Comparison of ENCODE assay signal across 8 mouse cellular contexts in the genomic region with DNA sequence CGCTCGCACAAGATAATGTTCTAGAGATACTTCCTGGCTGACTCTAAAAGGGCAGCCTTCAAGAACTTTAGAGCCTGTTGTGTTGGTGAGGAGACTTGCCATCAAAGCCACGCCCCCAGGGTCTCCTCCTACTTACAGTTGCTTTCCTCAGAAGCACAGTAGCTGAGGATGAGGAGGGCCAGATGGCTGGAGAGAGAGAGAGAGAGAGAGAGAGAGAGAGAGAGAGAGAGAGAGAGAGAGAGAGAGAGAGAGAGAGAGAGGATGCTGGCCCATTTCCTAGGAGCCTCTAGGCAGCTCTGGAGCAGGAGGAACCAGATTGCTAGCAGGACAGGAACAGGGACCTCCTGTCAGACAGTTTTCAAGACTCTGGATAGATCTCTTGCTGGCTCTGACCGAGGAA. TPM values are rescaled to one million over a fixed set of nuclear protein-coding genes. Genes with fewer than 3 reads are reported as not detected.
DNase-seq lines count a peak whose midpoint lies in the region; ATAC-seq and TF ChIP-seq lines count a peak whose summit lies in the region.

No protein-coding gene starts in this region.

- no peaks in the 10 kb centered on the region for H3K79me2 ChIP-seq in heart, adult 2 months (replicated peaks; ENCODE audit: control insufficient read depth, insufficient read depth, low read length)

- WGBS in heart, adult 2 months, result 35% methylated on average over 4 of the region's 4 CpGs
- WGBS in heart, embryonic 15.5 days, result 46% methylated on average over 4 of the region's 4 CpGs

- TF ChIP-seq EP300 in heart, adult 2 months (IDR thresholded peaks at IDR 0.05; ENCODE audit: insufficient read depth, low read depth, low read length), result no peak

- peak overlapping the region; percentile 88 for H3K4me2 ChIP-seq in heart, embryonic 15.5 days

- intact Hi-C loops in heart, adult 2 months (cut with DNase I), result no loop called here
- intact Hi-C loops in heart, postnatal 25 days (cut with DNase I), result no loop called here

- H3K4me1 ChIP-seq in heart, adult 2 months (ENCODE audit: control insufficient read depth, insufficient read depth, low read length), result peaks cover 38% of the 10 kb centered on the region
- H3K4me1 ChIP-seq in heart, embryonic 15.5 days (replicated peaks), result peaks cover 89% of the 10 kb centered on the region

- no peak for ATAC-seq in heart, embryonic 15.5 days (replicated peaks; ENCODE audit: insufficient number of reproducible peaks, insufficient read depth, low FRiP score, low read depth)

- TF ChIP-seq CTCF in heart, adult 2 months (IDR thresholded peaks at IDR 0.05), result no peak
- no peak for TF ChIP-seq CTCF in brain, embryonic 14.5 days (IDR thresholded peaks at IDR 0.05; ENCODE audit: borderline replicate concordance, extremely low read depth, insufficient read depth, insufficient read length)

- H3K9ac ChIP-seq in heart, adult 2 months (ENCODE audit: low read depth, low read length), result no peak overlapping the region
- H3K9ac ChIP-seq in heart, embryonic 15.5 days, result no peak overlapping the region

- peak; percentile 36 to 46 for DNase-seq in heart, adult 2 months
- no peak for DNase-seq in heart, postnatal 25 days (ENCODE audit: low spot score)
- DNase-seq in brain, embryonic 14.5 days (ENCODE audit: low read depth), result peak; percentile 65
- DNase-seq in lung, postnatal 14 days, result peak; percentile 58
- DNase-seq in ovary, postnatal 14 days (ENCODE audit: low spot score), result no peak
- no peak for DNase-seq in layer of hippocampus, adult 11-12 months (ENCODE audit: low spot score)
- no peak for DNase-seq in spleen, postnatal 4 days (ENCODE audit: low spot score in 2 of 2)

- H3K36me3 ChIP-seq in heart, adult 2 months (ENCODE audit: control insufficient read depth, insufficient read depth, low read length), result no peaks in the 10 kb centered on the region
- H3K36me3 ChIP-seq in heart, embryonic 15.5 days, result no peaks in the 10 kb centered on the region

- TF ChIP-seq POLR2A in heart, adult 2 months (IDR thresholded peaks at IDR 0.05; ENCODE audit: insufficient read depth, low read depth, low read length), result no peak
- no peak for TF ChIP-seq POLR2A in brain, embryonic 14.5 days (IDR thresholded peaks at IDR 0.05; ENCODE audit: borderline replicate concordance, extremely low read depth, insufficient read depth, insufficient read length, poor library complexity, severe bottlenecking)

- no peaks in the 10 kb centered on the region for H3K27me3 ChIP-seq in heart, adult 2 months (ENCODE audit: control insufficient read depth, insufficient read depth, low read length)
- no peaks in the 10 kb centered on the region for H3K27me3 ChIP-seq in heart, embryonic 15.5 days

- H3K4me3 ChIP-seq in heart, adult 2 months, result no peak overlapping the region
- no peak overlapping the region for H3K4me3 ChIP-seq in heart, embryonic 15.5 days

- peak overlapping the region; percentile 47; the same call in 1 of the 2 replicates for H3K27ac ChIP-seq in heart, adult 2 months
- peak overlapping the region; percentile 84 for H3K27ac ChIP-seq in heart, embryonic 15.5 days

- H3K9me3 ChIP-seq in heart, embryonic 15.5 days (replicated peaks), result no peaks in the 10 kb centered on the region

RNA-seq across cellular contexts. Expression of gene Ralgds, which starts 23.2 kb away (rescaled TPM):
- 10 to 100 TPM in 1 of 2 experiments, 1 to 10 TPM in 1; 9.7 to 12.2 TPM for total RNA-seq in heart, adult 2 months (2021)
- 19.5 and 24.8 TPM in 2 replicates for polyA plus RNA-seq in heart, adult 2 months (2012; rRNA removed)
- 10 to 100 TPM; 11.9 to 13.8 TPM for total RNA-seq in heart, postnatal 25 days (2021)
- 179 and 191 TPM in 2 replicates for polyA plus RNA-seq in brain, embryonic 14.5 days (2012; rRNA removed)
- polyA plus RNA-seq in heart, embryonic 15.5 days (2015; fragmentation: Nextera tagmentation; extraction: Ambion mirVana), result 17.5 and 24.6 TPM in 2 replicates

RNA-seq across cellular contexts. Expression of gene Cel, which starts 27.0 kb away (rescaled TPM):
- total RNA-seq in heart, adult 2 months (2021), result not detected
- not detected in 2 replicates for polyA plus RNA-seq in heart, adult 2 months (2012; rRNA removed)
- total RNA-seq in heart, postnatal 25 days (2021), result not detected
- polyA plus RNA-seq in brain, embryonic 14.5 days (2012; rRNA removed), result 0.10 and 0.14 TPM in 2 replicates
- 0.25 TPM in 1 of 2 replicates, not detected in the other for polyA plus RNA-seq in heart, embryonic 15.5 days (2015; fragmentation: Nextera tagmentation; extraction: Ambion mirVana)

RNA-seq across cellular contexts. Expression of gene Gm10134, which starts 30.3 kb away (rescaled TPM):
- 1 to 10 TPM; 1.0 to 1.7 TPM for total RNA-seq in heart, adult 2 months (2021)
- 0.47 TPM in 1 of 2 replicates, not detected in the other for polyA plus RNA-seq in heart, adult 2 months (2012; rRNA removed)
- 1 to 10 TPM in 1 of 2 experiments, not detected in 1; 1.4 TPM for total RNA-seq in heart, postnatal 25 days (2021)
- polyA plus RNA-seq in brain, embryonic 14.5 days (2012; rRNA removed), result 0.37 TPM in 1 of 2 replicates, not detected in the other
- polyA plus RNA-seq in heart, embryonic 15.5 days (2015; fragmentation: Nextera tagmentation; extraction: Ambion mirVana), result 1.3 and 1.5 TPM in 2 replicates

RNA-seq across cellular contexts. Expression of gene Gbgt1, which starts 39.5 kb away (rescaled TPM):
- total RNA-seq in heart, adult 2 months (2021), result 1 to 10 TPM; 1.8 to 2.1 TPM
- 1.3 and 2.2 TPM in 2 replicates for polyA plus RNA-seq in heart, adult 2 months (2012; rRNA removed)
- total RNA-seq in heart, postnatal 25 days (2021), result 1 to 10 TPM; 1.7 to 3.1 TPM
- polyA plus RNA-seq in brain, embryonic 14.5 days (2012; rRNA removed), result 0.91 and 1.8 TPM in 2 replicates
- 0.67 and 1.1 TPM in 2 replicates for polyA plus RNA-seq in heart, embryonic 15.5 days (2015; fragmentation: Nextera tagmentation; extraction: Ambion mirVana)

RNA-seq across cellular contexts. Expression of gene Gtf3c5, which starts 47.4 kb away (rescaled TPM):
- 10 to 100 TPM; 11.0 to 12.2 TPM for total RNA-seq in heart, adult 2 months (2021)
- polyA plus RNA-seq in heart, adult 2 months (2012; rRNA removed), result 14.3 and 21.9 TPM in 2 replicates
- 10 to 100 TPM; 11.5 to 11.6 TPM for total RNA-seq in heart, postnatal 25 days (2021)
- 45.9 and 51.4 TPM in 2 replicates for polyA plus RNA-seq in brain, embryonic 14.5 days (2012; rRNA removed)
- polyA plus RNA-seq in heart, embryonic 15.5 days (2015; fragmentation: Nextera tagmentation; extraction: Ambion mirVana), result 24.0 and 27.8 TPM in 2 replicates

Comparison
In these comparisons a context has a peak if more than half of its experiments do, and no peak if none do; other contexts are left out.
1. DNase-seq: peak in heart, adult 2 months (2 of 2), brain, embryonic 14.5 days (single experiment) and lung, postnatal 14 days (single experiment); none in heart, postnatal 25 days (single experiment), ovary, postnatal 14 days (single experiment), layer of hippocampus, adult 11-12 months (single experiment) and spleen, postnatal 4 days (0 of 2).